Mouse (Mus musculus): ENCODE results near the gene Sept9. TPM values are rescaled to one million over a fixed set of nuclear protein-coding genes. Genes with fewer than 3 reads are reported as not detected.

Sept9 gene
- polyA plus RNA-seq, 1 experiment from 2014 or later: 149 TPM

GRCm38 (mm10) chr11:117256840-117257239 is 57.4 kb downstream of the Sept9 start:
- H3K27me3 ChIP-seq (ENCODE audit: insufficient read depth, low read length): no peaks in the 10 kb centered on the region
- H3K4me3 ChIP-seq (ENCODE audit: low read depth, low read length): no peak overlapping the region
- H3K36me3 ChIP-seq (ENCODE audit: insufficient read depth): no peaks in the 10 kb centered on the region
- ATAC-seq (ENCODE audit: insufficient read depth) (no peak), DNase-seq (no peak)
- peaks cover 8% of the 10 kb centered on the region; the same call in 1 of the 2 replicates for H3K4me1 ChIP-seq (ENCODE audit: insufficient read depth)
- no peak overlapping the region for H3K9ac ChIP-seq
- H3K4me2 ChIP-seq: no peak overlapping the region
- no peak overlapping the region for H3K27ac ChIP-seq (ENCODE audit: low read depth)
- WGBS: 90% methylated on average over 6 of the region's 6 CpGs
- H3K9me3 ChIP-seq (ENCODE audit: low read depth, low read length): no peaks in the 10 kb centered on the region
- TF ChIP-seq CTCF (IDR thresholded peaks at IDR 0.05; ENCODE audit: low read depth): no peak

DNA sequence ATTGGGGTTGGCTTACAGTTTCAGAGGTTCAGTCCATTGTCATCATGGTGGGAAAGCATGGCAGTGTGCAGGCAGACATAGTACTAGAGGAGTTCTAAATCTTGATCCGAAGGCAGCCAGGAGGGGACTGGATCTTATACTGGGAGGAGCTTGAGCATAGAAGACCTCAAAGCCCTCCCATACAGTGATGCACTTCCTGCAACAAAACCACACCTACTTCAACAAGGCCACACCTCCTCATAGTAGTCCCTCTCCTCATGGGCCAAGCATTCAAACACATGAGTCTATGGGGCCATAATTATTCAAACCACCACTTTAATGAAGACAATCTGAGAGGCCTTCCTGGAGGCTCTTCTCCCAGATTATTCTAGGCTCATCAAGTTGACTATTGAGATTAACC is 57.8 kb downstream of the Sept9 start:
- Histone ChIP-seq H3K9ac (no peak overlapping the region), H3K4me1 (ENCODE audit: insufficient read depth) (0 out of 2 replicates have a peak, but pooled peaks cover 8% of the 10 kb centered on the region), H3K27me3 (ENCODE audit: insufficient read depth, low read length) (no peaks in the 10 kb centered on the region), H3K36me3 (ENCODE audit: insufficient read depth) (no peaks in the 10 kb centered on the region), H3K4me3 (ENCODE audit: low read depth, low read length) (no peak overlapping the region), H3K9me3 (ENCODE audit: low read depth, low read length) (no peaks in the 10 kb centered on the region), H3K4me2 (no peak overlapping the region), H3K27ac (ENCODE audit: low read depth) (no peak overlapping the region)
- no peak for TF ChIP-seq CTCF (IDR thresholded peaks at IDR 0.05; ENCODE audit: low read depth)
- ATAC-seq (ENCODE audit: insufficient read depth): no peak
- DNase-seq: no peak
- WGBS: 90% methylated on average over 1 of the region's 1 CpGs

DNA sequence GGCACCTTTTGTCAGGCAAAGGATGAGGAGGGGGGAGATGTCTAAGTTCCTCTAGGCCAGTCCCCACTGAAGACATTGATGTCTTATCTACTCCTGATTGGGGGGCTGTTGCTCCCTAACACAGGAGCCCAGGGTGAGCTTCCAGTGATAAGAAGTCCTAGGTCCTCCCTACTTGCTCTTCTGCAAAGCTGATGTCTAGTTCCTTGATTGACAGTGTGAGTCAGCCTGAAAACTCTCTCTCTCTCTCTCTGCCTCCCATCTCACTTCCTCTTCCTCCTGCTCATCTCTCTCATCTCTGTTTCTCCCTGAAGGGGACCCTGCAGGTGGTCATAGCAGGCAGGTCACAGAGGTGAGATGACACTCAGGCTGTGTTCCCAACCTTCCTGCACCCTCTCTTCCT is 58.4 kb downstream of the Sept9 start:
- Histone ChIP-seq H3K4me2 (no peak overlapping the region), H3K9ac (no peak overlapping the region), H3K4me1 (ENCODE audit: insufficient read depth) (0 out of 2 replicates have a peak, but pooled peaks cover 8% of the 10 kb centered on the region), H3K9me3 (ENCODE audit: low read depth, low read length) (no peaks in the 10 kb centered on the region), H3K27me3 (ENCODE audit: insufficient read depth, low read length) (no peaks in the 10 kb centered on the region), H3K27ac (ENCODE audit: low read depth) (no peak overlapping the region), H3K36me3 (ENCODE audit: insufficient read depth) (no peaks in the 10 kb centered on the region), H3K4me3 (ENCODE audit: low read depth, low read length) (no peak overlapping the region)
- ATAC-seq (ENCODE audit: insufficient read depth) (no peak), DNase-seq (no peak)
- TF ChIP-seq CTCF (IDR thresholded peaks at IDR 0.05; ENCODE audit: low read depth): no peak

DNA sequence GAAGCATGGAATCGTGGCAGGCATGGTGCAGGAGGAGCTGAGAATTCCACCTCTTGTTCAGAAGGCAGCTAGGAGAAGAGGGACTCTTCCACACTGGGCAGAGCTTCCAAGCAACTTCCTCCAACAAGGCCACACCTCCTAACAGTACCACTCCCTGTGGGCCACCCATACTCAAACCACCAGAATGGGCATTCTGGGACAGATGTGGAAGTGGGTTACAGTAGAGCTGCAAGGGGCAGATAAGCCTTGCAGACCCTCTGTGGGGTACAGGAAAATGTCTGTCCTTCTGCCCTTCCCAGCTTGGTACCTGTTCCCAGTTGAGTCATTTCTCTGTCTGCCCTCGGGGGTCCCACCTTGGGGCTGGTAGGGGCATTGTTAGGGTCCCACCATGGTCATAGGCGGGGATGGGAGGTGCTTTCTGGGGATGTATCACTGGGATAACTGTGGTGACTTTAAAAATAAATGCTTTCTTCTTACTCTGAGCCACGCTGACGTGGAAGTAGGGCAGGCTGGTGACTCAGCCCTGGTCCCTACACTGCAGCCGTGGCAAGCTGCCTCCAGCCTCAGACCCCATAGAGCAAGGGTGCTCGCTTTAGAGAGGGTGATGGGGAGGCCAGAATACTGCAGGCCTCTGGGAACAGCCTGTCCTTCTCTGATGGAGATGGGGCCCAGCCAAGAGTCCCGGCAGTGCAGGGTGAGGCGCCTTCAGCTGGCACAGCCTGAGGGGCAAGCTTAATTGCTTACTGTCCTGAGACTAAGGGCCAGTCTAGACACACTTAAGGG is 59.9 kb downstream of the Sept9 start:
- WGBS: 74% methylated on average over 9 of the region's 9 CpGs
- H3K4me2 ChIP-seq: no peak overlapping the region
- no peaks in the 10 kb centered on the region for H3K27me3 ChIP-seq (ENCODE audit: insufficient read depth, low read length)
- no peak overlapping the region for H3K4me3 ChIP-seq (ENCODE audit: low read depth, low read length)
- ATAC-seq (ENCODE audit: insufficient read depth) (no peak), DNase-seq (no peak)
- no peak overlapping the region for H3K9ac ChIP-seq
- TF ChIP-seq CTCF (IDR thresholded peaks at IDR 0.05; ENCODE audit: low read depth): no peak
- no peaks in the 10 kb centered on the region for H3K9me3 ChIP-seq (ENCODE audit: low read depth, low read length)
- H3K4me1 ChIP-seq (ENCODE audit: insufficient read depth): 0 out of 2 replicates have a peak, but pooled peaks cover 14% of the 10 kb centered on the region
- no peaks in the 10 kb centered on the region for H3K36me3 ChIP-seq (ENCODE audit: insufficient read depth)
- no peak overlapping the region for H3K27ac ChIP-seq (ENCODE audit: low read depth)

GRCm38 (mm10) chr11:117260631-117261030 is 61.2 kb downstream of the Sept9 start:
- ATAC-seq (ENCODE audit: insufficient read depth): no peak
- no peak for TF ChIP-seq CTCF (IDR thresholded peaks at IDR 0.05; ENCODE audit: low read depth)
- H3K9ac ChIP-seq: no peak overlapping the region
- H3K4me3 ChIP-seq (ENCODE audit: low read depth, low read length): no peak overlapping the region
- H3K4me2 ChIP-seq: no peak overlapping the region
- DNase-seq: no peak
- no peaks in the 10 kb centered on the region for H3K9me3 ChIP-seq (ENCODE audit: low read depth, low read length)
- H3K27me3 ChIP-seq (ENCODE audit: insufficient read depth, low read length): no peaks in the 10 kb centered on the region
- no peaks in the 10 kb centered on the region for H3K36me3 ChIP-seq (ENCODE audit: insufficient read depth)
- H3K4me1 ChIP-seq (ENCODE audit: insufficient read depth): peaks cover 15% of the 10 kb centered on the region
- peak overlapping the region; percentile 8; the same call in 1 of the 2 replicates for H3K27ac ChIP-seq (ENCODE audit: low read depth)
- WGBS: 54% methylated on average over 9 of the region's 9 CpGs

- peak; percentile 60 for DNase-seq
- Histone ChIP-seq H3K27ac (ENCODE audit: low read depth) (no peak overlapping the region), H3K4me1 (ENCODE audit: insufficient read depth) (peaks cover 19% of the 10 kb centered on the region), H3K4me3 (ENCODE audit: low read depth, low read length) (no peak overlapping the region), H3K9me3 (ENCODE audit: low read depth, low read length) (no peaks in the 10 kb centered on the region), H3K36me3 (ENCODE audit: insufficient read depth) (no peaks in the 10 kb centered on the region), H3K4me2 (no peak overlapping the region), H3K27me3 (ENCODE audit: insufficient read depth, low read length) (no peaks in the 10 kb centered on the region), H3K9ac (no peak overlapping the region)
- no peak for ATAC-seq (ENCODE audit: insufficient read depth)
- TF ChIP-seq CTCF (IDR thresholded peaks at IDR 0.05; ENCODE audit: low read depth): no peak
- WGBS: 45% methylated on average over 9 of the region's 9 CpGs
Measured at GRCm38 (mm10) chr11:117263096-117263808, 63.8 kb downstream of the Sept9 start.
